Mouse (Mus musculus) kidney, adult 2 months (tissue): ENCODE measurements around the gene Paics.

ENCODE experiments used
- CTCF ChIP-seq: fragments of 200-500 bp; conservative IDR thresholded peaks from 2 replicates; pipeline ENCODE4 v1.5.1; 2011; ENCODE audit warnings: low read depth, mild to moderate bottlenecking, control low read depth, low read length, moderate library complexity, mixed read lengths; ENCODE audit not compliant: insufficient read depth, insufficient read length
- POLR2A ChIP-seq: fragments of 200-500 bp; IDR thresholded peaks from one replicate; pipeline ENCODE4 v1.6.1; 2011; ENCODE audit warnings: low read depth, low read length, control low read depth

GRCm38 (mm10) chr5:76945678-76946033, 5.5 kb upstream of the Paics start:
- TF ChIP-seq CTCF: no peak
- TF ChIP-seq POLR2A: no peak
